Mouse (Mus musculus) embryonic facial prominence, embryonic 12.5 days (tissue): ENCODE data around the gene Srrm2. TPM values are rescaled to one million over a fixed set of nuclear protein-coding genes. Genes with fewer than 3 reads are reported as not detected.
A peak's percentile ranks its signal among the peaks of the same experiment; 100 is the strongest.
"Not testable (repeated sequence)": the region's sequence is repeated elsewhere in the genome, so short reads cannot be mapped to it uniquely, and the experiment has no call there.

Experiments used
- ATAC-seq: fragments of 200-750 bp; cut with Nextera tagmentation; 2 replicates; pipeline ENCODE4 v1.8.0; 2017; ENCODE audit not compliant: insufficient number of reproducible peaks, insufficient read depth, low FRiP score, low TSS enrichment
- H3K27ac ChIP-seq: fragments of 300-500 bp; sonication (generic); 2 replicates; pipeline ENCODE4 v1.5.1; 2016; ENCODE audit warnings: mild to moderate bottlenecking
- H3K27me3 ChIP-seq: fragments of 300-500 bp; sonication (generic); 2 replicates; pipeline ENCODE4 v1.6.1; 2016; ENCODE audit warnings: mild to moderate bottlenecking, moderate library complexity
- H3K36me3 ChIP-seq: fragments of 300-500 bp; sonication (generic); 2 replicates; pipeline ENCODE4 v1.6.1; 2016; ENCODE audit warnings: mild to moderate bottlenecking
- H3K4me1 ChIP-seq: fragments of 300-500 bp; sonication (generic); 2 replicates; pipeline ENCODE4 v1.6.1; 2016
- H3K4me2 ChIP-seq: fragments of 300-500 bp; sonication (generic); replicated peaks from 2 replicates; pipeline ENCODE4 v1.6.1; 2016; ENCODE audit warnings: mild to moderate bottlenecking, moderate library complexity
- H3K4me3 ChIP-seq: fragments of 300-500 bp; sonication (generic); 2 replicates; pipeline ENCODE4 v1.5.1; 2016; ENCODE audit warnings: mild to moderate bottlenecking
- H3K9ac ChIP-seq: fragments of 300-500 bp; sonication (generic); 2 replicates; pipeline ENCODE4 v1.6.1; 2016; ENCODE audit warnings: mild to moderate bottlenecking, moderate library complexity
- H3K9me3 ChIP-seq: fragments of 300-500 bp; sonication (generic); 2 replicates; pipeline ENCODE4 v1.6.1; 2016; ENCODE audit warnings: mild to moderate bottlenecking, moderate library complexity
- WGBS: fragments of 180-500 bp; shearing (Covaris S2); methylation state at CpG from one replicate; pipeline ENCODE4 v1.1.7; 2016; 5-methylcytosine and 5-hydroxymethylcytosine counted together
- polyA plus RNA-seq: library from polyadenylated mRNA; unstranded; fragments of >200 nt; fragmentation: Nextera tagmentation; extraction: Ambion mirVana; gene quantifications from 2 replicates; pipeline ENCODE4 v1.2.1, GENCODE M21; 2016

The Srrm2 gene
- polyA plus RNA-seq, 1 experiment from 2014 or later = 657 TPM

GRCm38 (mm10) chr17:23771284-23772218, 18.8 kb upstream of the Srrm2 start, which contains the start of gene Flywch1:
Gene Flywch1 (minus strand): TSS chr17:23771602.
- Histone ChIP-seq H3K27me3 (no peaks in the 10 kb centered on the region), H3K4me1 (peaks cover 9% of the 10 kb centered on the region), H3K36me3 (peaks cover 7% of the 10 kb centered on the region; the same call in 1 of the 2 replicates), H3K9me3 (no peaks in the 10 kb centered on the region), H3K4me2 (peak within 1 kb of the TSS; percentile 68), H3K4me3 (peak within 1 kb of the TSS; percentile 72), H3K27ac (peak within 1 kb of the TSS; percentile 76), H3K9ac (peak within 1 kb of the TSS; percentile 85)
- WGBS = 3% methylated on average over 58 of the region's 58 CpGs
- ATAC-seq = peak; percentile 94

- not testable (repeated sequence) for H3K9me3 ChIP-seq, H3K4me1 ChIP-seq, H3K36me3 ChIP-seq, ATAC-seq, H3K27ac ChIP-seq, H3K9ac ChIP-seq, H3K27me3 ChIP-seq
- H3K4me3 ChIP-seq = 0 out of 2 replicates have a peak overlapping the region, but pooled peaks have one; percentile 72
- 79% methylated on average over 2 of the region's 2 CpGs for WGBS
- H3K4me2 ChIP-seq = peak overlapping the region; percentile 68; the same call in 1 of the 2 replicates
These were observed 18.1 kb upstream of the Srrm2 start for GRCm38 (mm10) chr17:23772219-23772556.

DNA sequence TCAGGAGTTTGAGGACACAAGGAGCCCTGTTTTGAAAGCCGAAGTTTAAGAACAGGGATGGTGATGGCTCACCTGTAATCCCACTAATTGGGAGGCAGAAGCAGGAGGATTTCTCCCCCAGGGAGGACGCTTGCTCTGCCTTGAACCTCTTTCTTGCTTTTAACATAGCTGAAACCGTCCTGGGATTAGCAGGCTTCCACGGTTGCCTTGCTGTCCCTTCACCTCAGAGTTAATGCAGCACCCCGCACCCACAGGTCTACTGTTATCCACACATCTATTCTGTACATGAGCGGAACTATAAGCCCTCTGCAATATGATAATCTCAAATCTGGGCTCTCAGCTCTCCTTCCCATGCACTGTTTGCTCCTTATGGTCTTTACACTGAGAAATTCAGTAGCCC, 16.7 kb upstream of the Srrm2 start:
- WGBS = 66% methylated on average over 6 of the region's 6 CpGs

GRCm38 (mm10) chr17:23774090-23774489, 16.2 kb upstream of the Srrm2 start:
- Histone ChIP-seq H3K27me3 (no peaks in the 10 kb centered on the region), H3K9ac (no peak overlapping the region), H3K27ac (no peak overlapping the region), H3K4me2 (no peak overlapping the region), H3K4me1 (peaks cover 9% of the 10 kb centered on the region), H3K9me3 (no peaks in the 10 kb centered on the region), H3K4me3 (no peak overlapping the region), H3K36me3 (peaks cover 2% of the 10 kb centered on the region; the same call in 1 of the 2 replicates)
- WGBS = 7% methylated on average over 12 of the region's 12 CpGs
- ATAC-seq = no peak; the same call in 1 of the 2 replicates

More for the DNA sequence above, 16.7 kb upstream of the Srrm2 start:
- H3K36me3 ChIP-seq = peaks cover 2% of the 10 kb centered on the region; the same call in 1 of the 2 replicates
- H3K4me3 ChIP-seq = no peak overlapping the region
- H3K27me3 ChIP-seq = no peaks in the 10 kb centered on the region
- peaks cover 9% of the 10 kb centered on the region for H3K4me1 ChIP-seq
- no peaks in the 10 kb centered on the region for H3K9me3 ChIP-seq
- H3K9ac ChIP-seq = no peak overlapping the region
- ATAC-seq = no peak
- no peak overlapping the region for H3K4me2 ChIP-seq
- no peak overlapping the region for H3K27ac ChIP-seq

GRCm38 (mm10) chr17:23776216-23776615, 14.1 kb upstream of the Srrm2 start:
- H3K27me3 ChIP-seq = no peaks in the 10 kb centered on the region
- H3K4me3 ChIP-seq = no peak overlapping the region
- H3K4me1 ChIP-seq = no peaks in the 10 kb centered on the region
- WGBS = 83% methylated on average over 10 of the region's 10 CpGs
- ATAC-seq = no peak
- H3K4me2 ChIP-seq = no peak overlapping the region
- H3K9ac ChIP-seq = no peak overlapping the region
- H3K36me3 ChIP-seq = peaks cover 9% of the 10 kb centered on the region; the same call in 1 of the 2 replicates
- no peak overlapping the region for H3K27ac ChIP-seq
- no peaks in the 10 kb centered on the region for H3K9me3 ChIP-seq

DNA sequence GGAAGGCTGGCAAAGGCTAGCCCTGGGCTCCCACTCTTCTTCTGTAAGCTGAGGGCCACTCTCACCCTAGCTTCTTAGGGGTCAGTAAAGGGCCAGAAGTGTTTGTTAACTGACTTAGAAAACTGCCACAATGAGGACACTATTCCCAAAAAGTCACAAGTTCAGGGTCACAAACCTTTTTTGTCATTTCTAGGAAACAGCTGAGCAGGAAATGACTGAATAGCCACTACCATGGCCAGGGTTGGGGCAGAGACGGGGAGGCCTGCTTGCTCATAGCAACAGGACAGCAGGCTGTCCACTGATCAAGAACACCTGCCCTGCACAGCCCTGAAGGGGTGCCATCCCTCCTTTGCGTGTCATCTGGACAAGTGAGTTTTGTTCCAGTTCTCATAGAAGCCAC, 13.2 kb upstream of the Srrm2 start:
- Histone ChIP-seq H3K27me3 (no peaks in the 10 kb centered on the region), H3K9ac (no peak overlapping the region), H3K9me3 (no peaks in the 10 kb centered on the region), H3K4me3 (no peak overlapping the region), H3K4me2 (no peak overlapping the region), H3K4me1 (no peaks in the 10 kb centered on the region), H3K27ac (no peak overlapping the region), H3K36me3 (peaks cover 9% of the 10 kb centered on the region; the same call in 1 of the 2 replicates)
- ATAC-seq = no peak
- 76% methylated on average over 2 of the region's 2 CpGs for WGBS

DNA sequence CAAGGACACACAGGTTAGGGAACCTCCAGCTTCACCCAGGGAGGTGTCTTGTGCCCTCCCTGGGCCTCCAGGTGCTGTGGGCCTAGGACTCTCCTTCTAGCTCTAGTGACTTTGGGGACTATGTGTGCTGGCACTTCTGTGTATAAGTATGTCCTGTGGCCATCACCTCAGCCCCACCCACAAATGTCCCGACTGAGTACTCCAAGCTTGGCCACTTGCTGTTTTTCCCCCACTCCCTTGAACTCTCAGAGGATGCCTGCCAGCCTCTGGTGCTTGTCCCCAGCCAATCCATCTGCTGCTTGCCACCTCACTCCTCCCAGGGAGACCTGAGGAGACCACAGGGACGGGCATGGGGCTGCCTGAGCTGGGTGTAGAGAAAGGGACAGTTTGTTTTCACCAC, 11.9 kb upstream of the Srrm2 start:
- no peaks in the 10 kb centered on the region for H3K27me3 ChIP-seq
- no peak overlapping the region for H3K4me2 ChIP-seq
- H3K36me3 ChIP-seq = peaks cover 9% of the 10 kb centered on the region; the same call in 1 of the 2 replicates
- H3K9ac ChIP-seq = no peak overlapping the region
- H3K4me3 ChIP-seq = no peak overlapping the region
- WGBS = 50% methylated on average over 2 of the region's 2 CpGs
- no peaks in the 10 kb centered on the region for H3K4me1 ChIP-seq
- no peak for ATAC-seq
- no peak overlapping the region for H3K27ac ChIP-seq
- H3K9me3 ChIP-seq = no peaks in the 10 kb centered on the region

GRCm38 (mm10) chr17:23783352-23783751, 7.0 kb upstream of the Srrm2 start:
- Histone ChIP-seq H3K27me3 (no peaks in the 10 kb centered on the region), H3K36me3 (peaks cover 9% of the 10 kb centered on the region; the same call in 1 of the 2 replicates), H3K9ac (no peak overlapping the region), H3K9me3 (no peaks in the 10 kb centered on the region), H3K4me2 (no peak overlapping the region), H3K4me3 (no peak overlapping the region), H3K27ac (no peak overlapping the region), H3K4me1 (peaks cover 6% of the 10 kb centered on the region)
- no peak for ATAC-seq

DNA sequence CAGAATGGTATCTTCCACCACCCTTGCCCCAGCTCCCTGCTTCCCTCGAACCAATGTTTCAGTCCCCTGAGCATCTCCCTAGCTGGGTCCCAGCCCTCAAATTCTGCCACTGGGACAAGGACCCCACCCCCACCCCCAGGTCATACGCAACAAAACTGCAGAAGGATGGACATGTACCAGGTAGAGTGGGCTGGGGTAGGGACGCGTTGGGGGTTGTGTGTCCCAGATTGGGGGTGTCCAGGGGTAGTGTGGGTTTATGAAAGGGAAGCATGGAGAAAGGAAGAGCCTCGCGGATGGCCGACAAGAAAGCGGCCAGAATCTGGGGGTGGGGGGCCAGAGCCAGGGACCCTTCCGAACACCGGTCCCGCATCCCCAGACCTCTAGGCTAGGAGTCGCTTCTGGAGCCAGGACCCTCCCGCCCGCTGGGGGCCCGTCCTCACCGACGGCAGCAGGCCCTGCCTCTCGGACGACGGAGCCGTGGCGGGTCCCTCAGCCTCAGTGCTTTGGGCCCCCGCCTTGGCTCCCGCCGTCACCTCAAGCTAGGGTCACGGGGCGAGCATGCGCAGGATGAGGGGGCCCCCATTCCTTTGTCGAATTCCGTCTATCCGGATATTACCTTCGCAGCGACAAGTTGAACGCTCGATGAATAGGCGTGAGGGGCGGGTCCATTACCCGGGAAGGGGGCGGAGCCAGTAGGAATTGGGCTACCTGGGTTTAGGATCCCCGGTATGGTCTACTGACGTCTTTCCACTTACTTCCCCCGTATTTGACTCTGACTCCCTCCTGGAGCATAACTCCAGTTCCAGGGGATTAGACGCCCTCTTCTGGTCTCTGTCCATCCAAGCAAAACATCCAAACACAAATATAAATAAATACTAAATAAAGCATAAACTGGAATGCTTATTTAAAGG, 4.5 kb upstream of the Srrm2 start, which contains the start of gene Flywch2:
Flywch2 (minus strand) TSS at position 521 of the 911 bp plus-strand sequence.
- WGBS = 3% methylated on average over 43 of the region's 43 CpGs
- Histone ChIP-seq H3K27ac (peak within 1 kb of the TSS; percentile 67), H3K27me3 (no peaks in the 10 kb centered on the region), H3K9ac (peak within 1 kb of the TSS; percentile 74), H3K9me3 (no peaks in the 10 kb centered on the region), H3K4me1 (peaks cover 18% of the 10 kb centered on the region), H3K36me3 (no peaks in the 10 kb centered on the region), H3K4me3 (peak within 1 kb of the TSS; percentile 64), H3K4me2 (peak within 1 kb of the TSS; percentile 78)
- peak; percentile 76 for ATAC-seq

GRCm38 (mm10) chr17:23786510-23786931, 3.8 kb upstream of the Srrm2 start:
- H3K9ac ChIP-seq = no peak overlapping the region
- no peaks in the 10 kb centered on the region for H3K27me3 ChIP-seq

GRCm38 (mm10) chr17:23788973-23789372, 1.4 kb upstream of the Srrm2 start:
- no peaks in the 10 kb centered on the region for H3K36me3 ChIP-seq
- 92% methylated on average over 4 of the region's 4 CpGs for WGBS
- H3K27me3 ChIP-seq = no peaks in the 10 kb centered on the region
- ATAC-seq = no peak
- no peak overlapping the region for H3K9ac ChIP-seq
- H3K4me3 ChIP-seq = no peak overlapping the region
- H3K9me3 ChIP-seq = no peaks in the 10 kb centered on the region
- H3K4me1 ChIP-seq = peaks cover 21% of the 10 kb centered on the region
- H3K4me2 ChIP-seq = no peak overlapping the region
- no peak overlapping the region for H3K27ac ChIP-seq

More at GRCm38 (mm10) chr17:23786510-23786931, 3.8 kb upstream of the Srrm2 start:
- no peak for ATAC-seq
- peak overlapping the region; percentile 64 for H3K4me3 ChIP-seq
- H3K36me3 ChIP-seq = no peaks in the 10 kb centered on the region
- no peaks in the 10 kb centered on the region for H3K9me3 ChIP-seq
- 18% methylated on average over 13 of the region's 13 CpGs for WGBS
- H3K4me1 ChIP-seq = peaks cover 21% of the 10 kb centered on the region
- H3K4me2 ChIP-seq = peak overlapping the region; percentile 78
- 0 out of 2 replicates have a peak overlapping the region, but pooled peaks have one; percentile 31 for H3K27ac ChIP-seq
